Mouse (Mus musculus) C2C12 (cell line): ENCODE results near the gene Parl.

ENCODE experiments used
- CTCF ChIP-seq: IDR thresholded peaks from one replicate; pipeline ENCODE4 v1.5.1; 2011; ENCODE audit not compliant: control insufficient read depth, insufficient read depth, insufficient read length
- FOSL1 ChIP-seq: IDR thresholded peaks from one replicate; pipeline ENCODE4 v1.8.0; 2011; ENCODE audit warnings: mild to moderate bottlenecking, low read length; ENCODE audit not compliant: poor library complexity, insufficient read depth, severe bottlenecking
- MAX ChIP-seq: IDR thresholded peaks from one replicate; pipeline ENCODE4 v1.6.1; 2011; ENCODE audit warnings: mild to moderate bottlenecking, control low read depth
- USF1 ChIP-seq: IDR thresholded peaks from one replicate; pipeline ENCODE4 v1.6.1; 2011; ENCODE audit warnings: low read depth, mild to moderate bottlenecking, control low read depth, moderate library complexity

DNA sequence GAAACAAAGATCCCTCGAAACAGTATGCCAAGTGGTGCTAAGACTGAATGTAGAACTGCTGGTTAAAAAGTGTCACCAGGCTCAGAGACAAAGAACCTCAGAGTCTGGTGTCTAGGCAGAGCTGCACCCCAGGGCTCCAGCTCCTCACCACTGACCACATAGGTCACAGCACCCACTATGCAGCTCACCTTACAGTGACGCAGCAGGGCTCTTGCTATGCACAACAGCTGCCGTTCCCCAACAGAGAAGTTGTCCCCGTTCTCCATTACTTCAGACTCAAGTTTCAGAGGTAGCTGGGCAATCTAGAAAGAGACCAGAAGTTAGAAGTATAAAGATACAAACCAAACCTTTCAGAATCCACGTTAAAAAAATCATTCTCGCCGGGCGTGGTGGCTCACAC is 32.7 kb upstream of the Parl start:
- TF ChIP-seq MAX (no peak), CTCF (no peak), USF1 (no peak), FOSL1 (no peak)
